Mouse (Mus musculus) midbrain, embryonic 14.5 days (tissue): ENCODE data around the gene Dido1. TPM values are rescaled to one million over a fixed set of nuclear protein-coding genes. Genes with fewer than 3 reads are reported as not detected.
"Not testable (repeated sequence)": the region's sequence is repeated elsewhere in the genome, so short reads cannot be mapped to it uniquely, and the experiment has no call there.

Source experiments
- ATAC-seq: fragments of 200-750 bp; cut with Nextera tagmentation; 2 replicates; pipeline ENCODE4 v1.8.0; 2017; ENCODE audit warnings: moderate number of reproducible peaks, moderate library complexity; ENCODE audit not compliant: low FRiP score, low TSS enrichment
- DNase-seq: peaks from one replicate; pipeline ENCODE4 v3.0.0-alpha.2; 2015
- H3K27ac ChIP-seq: fragments of 300-500 bp; sonication (generic); replicated peaks from 2 replicates; pipeline ENCODE4 v1.5.1; 2014; ENCODE audit warnings: mild to moderate bottlenecking, low read depth, low read length, moderate library complexity
- H3K27me3 ChIP-seq: fragments of 300-500 bp; sonication (generic); 2 replicates; pipeline ENCODE4 v1.6.1; 2014; ENCODE audit warnings: low read length, control low read depth, mixed read lengths; ENCODE audit not compliant: control insufficient read depth, insufficient read depth
- H3K36me3 ChIP-seq: fragments of 300-500 bp; sonication (generic); 2 replicates; pipeline ENCODE4 v1.6.1; 2014; ENCODE audit warnings: low read length, control low read depth; ENCODE audit not compliant: control insufficient read depth, insufficient read depth
- H3K4me1 ChIP-seq: fragments of 300-500 bp; sonication (generic); 2 replicates; pipeline ENCODE4 v1.6.1; 2014; ENCODE audit warnings: mild to moderate bottlenecking, antibody characterized with exemption, low read length, control low read depth; ENCODE audit not compliant: control insufficient read depth, insufficient read depth
- H3K4me2 ChIP-seq: fragments of 300-500 bp; sonication (generic); 2 replicates; pipeline ENCODE4 v1.6.1; 2014; ENCODE audit warnings: mild to moderate bottlenecking, low read length, moderate library complexity
- H3K4me3 ChIP-seq: fragments of 300-500 bp; sonication (generic); replicated peaks from 2 replicates; pipeline ENCODE4 v1.5.1; 2014; ENCODE audit warnings: low read depth, low read length
- H3K9ac ChIP-seq: fragments of 300-500 bp; sonication (generic); replicated peaks from 2 replicates; pipeline ENCODE4 v1.6.1; 2014; ENCODE audit warnings: mild to moderate bottlenecking, low read length, moderate library complexity
- H3K9me3 ChIP-seq: fragments of 300-500 bp; sonication (generic); 2 replicates; pipeline ENCODE4 v1.6.1; 2016; ENCODE audit warnings: low read length, control low read depth, mixed read lengths; ENCODE audit not compliant: control insufficient read depth
- WGBS: fragments of 180-500 bp; shearing (Covaris S2); extraction: QIAGEN DNeasy Blood & Tissue Kit; methylation state at CpG from one replicate; pipeline ENCODE4 v1.1.7; 2014; 5-methylcytosine and 5-hydroxymethylcytosine counted together
- polyA plus RNA-seq: library from polyadenylated mRNA; unstranded; fragments of >200 nt; fragmentation: Nextera tagmentation; extraction: Ambion mirVana; gene quantifications from 2 replicates; pipeline ENCODE4 v1.2.1, GENCODE M21; 2014

Dido1 gene
- polyA plus RNA-seq, 1 experiment from 2014 or later: 31.2 TPM

DNA sequence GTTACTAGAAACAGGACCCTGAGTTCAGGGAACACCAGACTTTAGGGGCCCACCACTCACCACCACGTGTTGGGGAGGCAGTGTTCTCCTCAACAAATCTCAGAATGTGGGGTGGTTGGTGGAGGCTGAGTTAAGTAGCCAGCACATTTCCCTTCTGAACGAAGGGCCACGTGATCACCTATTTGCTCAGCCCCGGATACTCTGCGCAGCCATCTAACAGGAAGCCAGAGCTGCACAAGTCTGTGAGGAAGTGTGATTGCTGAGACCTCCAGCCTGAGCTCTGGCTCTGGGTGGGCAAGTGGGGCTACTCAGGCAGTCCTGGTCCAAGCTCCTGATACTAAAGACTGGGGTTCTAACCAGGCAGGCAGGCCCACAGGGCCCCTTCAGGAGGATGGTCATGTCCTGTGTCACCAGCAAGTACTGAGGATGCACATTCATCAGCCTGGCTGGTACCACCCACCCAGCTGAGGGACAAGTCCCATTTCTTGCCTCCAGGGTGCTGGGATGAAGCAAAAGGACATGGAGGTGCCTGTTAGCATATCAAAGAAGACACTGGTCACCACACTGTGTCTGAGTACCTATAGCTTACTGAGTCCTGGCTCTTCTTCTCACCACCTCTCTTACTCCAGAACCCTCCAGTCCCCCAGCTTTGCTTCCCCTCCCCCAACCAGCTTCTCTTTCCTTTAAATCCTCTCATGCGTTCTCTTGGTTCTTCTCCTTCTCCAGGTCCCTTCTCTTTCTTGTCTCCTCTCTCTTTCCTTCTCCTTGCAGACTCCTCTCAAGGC lies 17.1 kb upstream of the Dido1 start:
- Histone ChIP-seq H3K4me3 (no peak overlapping the region), H3K27me3 (no peaks in the 10 kb centered on the region), H3K27ac (no peak overlapping the region), H3K4me2 (no peak overlapping the region), H3K4me1 (no peaks in the 10 kb centered on the region), H3K36me3 (peaks cover 26% of the 10 kb centered on the region), H3K9me3 (no peaks in the 10 kb centered on the region), H3K9ac (no peak overlapping the region)
- WGBS: 78% methylated on average over 6 of the region's 6 CpGs
- no peak for ATAC-seq
- DNase-seq: no peak

DNA sequence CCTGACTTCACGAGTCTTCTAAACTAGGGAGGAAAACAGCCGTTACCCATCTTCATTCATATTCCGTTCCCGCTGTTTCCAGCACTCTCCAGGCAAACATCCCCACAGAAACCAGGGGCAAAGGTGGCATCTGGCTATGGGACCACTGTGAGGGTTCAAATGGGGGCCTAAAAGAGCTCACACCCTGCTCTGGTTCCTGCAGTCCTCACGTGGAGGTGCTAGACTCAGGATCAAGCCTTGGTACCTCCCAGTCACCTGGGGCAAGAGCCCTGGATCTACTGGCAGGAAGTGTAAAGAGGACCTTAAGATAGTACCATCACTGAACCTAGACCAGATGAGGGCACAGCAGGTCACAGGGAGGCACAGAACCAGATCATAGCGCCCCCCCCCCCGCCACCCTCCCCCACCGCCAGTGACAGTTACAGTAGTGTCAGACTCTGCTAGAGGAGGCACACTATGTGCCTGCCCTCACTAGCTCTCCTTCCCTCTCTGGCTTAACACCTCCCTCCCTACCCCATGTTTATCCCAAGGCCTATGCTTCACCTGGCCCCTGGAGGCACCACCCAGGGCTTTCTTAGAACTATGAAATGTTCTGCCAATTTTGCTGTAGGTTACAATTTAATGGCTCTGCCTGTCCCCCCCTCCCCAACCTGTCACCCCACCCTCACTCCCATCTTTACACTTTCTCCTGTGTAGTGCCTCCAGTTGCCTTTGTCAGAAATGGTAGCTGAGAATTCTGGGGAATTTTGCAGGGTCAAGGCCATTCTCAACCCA lies 16.2 kb upstream of the Dido1 start:
- no peak overlapping the region for H3K27ac ChIP-seq
- H3K27me3 ChIP-seq: no peaks in the 10 kb centered on the region
- H3K4me2 ChIP-seq: no peak overlapping the region
- H3K9me3 ChIP-seq: no peaks in the 10 kb centered on the region
- no peak overlapping the region for H3K4me3 ChIP-seq
- H3K4me1 ChIP-seq: no peaks in the 10 kb centered on the region
- no peak overlapping the region for H3K9ac ChIP-seq
- ATAC-seq (no peak), DNase-seq (no peak)
- WGBS: 41% methylated on average over 8 of the region's 8 CpGs
- peaks cover 34% of the 10 kb centered on the region for H3K36me3 ChIP-seq

DNA sequence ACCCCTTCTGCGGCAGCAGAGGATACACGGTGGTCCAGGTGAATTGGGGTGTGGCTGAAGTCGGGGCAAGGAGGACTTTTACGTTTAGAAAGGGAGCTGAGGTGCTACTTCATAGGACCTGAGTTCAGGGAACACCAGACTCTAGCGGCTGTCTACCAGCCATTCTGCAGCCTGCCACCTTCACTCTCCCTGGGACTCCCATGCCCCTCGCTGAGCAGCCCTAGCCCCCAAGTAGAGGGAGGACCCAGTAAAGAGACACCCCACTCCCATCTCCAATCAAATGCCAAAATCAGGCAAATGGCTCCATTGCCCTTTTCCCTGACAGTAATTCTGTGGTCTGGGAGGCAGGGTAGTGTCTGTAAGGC lies 15.6 kb upstream of the Dido1 start:
- ATAC-seq (no peak), DNase-seq (no peak)
- Histone ChIP-seq H3K4me1 (no peaks in the 10 kb centered on the region), H3K27me3 (no peaks in the 10 kb centered on the region), H3K4me2 (no peak overlapping the region), H3K4me3 (no peak overlapping the region), H3K27ac (no peak overlapping the region), H3K9me3 (no peaks in the 10 kb centered on the region), H3K36me3 (peaks cover 40% of the 10 kb centered on the region), H3K9ac (no peak overlapping the region)
- WGBS: 7% methylated on average over 6 of the region's 6 CpGs

DNA sequence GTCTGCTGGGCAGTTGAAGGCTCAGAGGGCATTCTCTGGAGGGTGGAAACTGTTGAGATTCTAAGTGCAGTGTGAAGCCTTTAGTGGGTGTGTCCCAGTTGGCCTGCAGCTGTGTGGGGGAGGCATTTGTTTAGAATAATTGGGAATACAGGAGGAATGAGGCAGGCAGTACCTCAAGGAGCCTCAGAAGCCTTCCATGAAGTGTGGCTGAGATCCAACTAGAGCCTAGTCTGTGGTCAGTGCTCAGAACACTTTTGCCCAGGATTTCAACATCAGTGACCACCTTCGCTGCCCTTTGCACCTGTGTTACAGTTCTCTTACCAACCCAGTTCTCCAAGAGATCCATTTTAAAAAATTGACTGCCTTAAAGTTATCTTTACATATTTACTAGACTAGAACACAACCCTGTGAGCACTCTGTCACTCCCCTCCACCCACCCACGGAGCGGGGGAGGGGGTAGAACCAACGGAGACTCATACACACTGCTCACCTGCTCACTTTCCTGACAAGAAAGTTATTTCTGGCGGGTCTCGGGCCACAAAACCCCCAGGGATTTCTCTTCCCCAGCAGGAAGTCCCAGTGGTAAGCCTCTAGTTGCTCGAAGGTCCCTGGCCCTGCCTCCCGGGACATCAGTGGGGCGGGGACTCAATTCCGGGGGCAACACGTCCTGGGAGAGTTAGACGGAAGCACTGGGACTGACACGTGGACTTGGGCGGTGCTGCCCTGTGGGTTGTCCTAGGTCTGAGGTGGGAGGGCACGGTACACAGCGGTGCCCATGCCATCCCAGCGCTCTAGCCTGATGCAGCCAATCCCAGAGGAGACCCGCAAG lies 15.0 kb upstream of the Dido1 start, which contains the start of gene Slc17a9:
Gene Slc17a9, plus strand, starts transcription at position 679 of the 829 bp plus-strand sequence.
- no peak within 1 kb of the TSS for H3K4me3 ChIP-seq
- WGBS: 5% methylated on average over 18 of the region's 18 CpGs
- H3K4me1 ChIP-seq: no peaks in the 10 kb centered on the region
- H3K4me2 ChIP-seq: no peak within 1 kb of the TSS
- H3K36me3 ChIP-seq: peaks cover 46% of the 10 kb centered on the region
- no peaks in the 10 kb centered on the region for H3K27me3 ChIP-seq
- no peak within 1 kb of the TSS for H3K9ac ChIP-seq
- no peak for DNase-seq
- H3K9me3 ChIP-seq: no peaks in the 10 kb centered on the region
- ATAC-seq: no peak
- H3K27ac ChIP-seq: no peak within 1 kb of the TSS

DNA sequence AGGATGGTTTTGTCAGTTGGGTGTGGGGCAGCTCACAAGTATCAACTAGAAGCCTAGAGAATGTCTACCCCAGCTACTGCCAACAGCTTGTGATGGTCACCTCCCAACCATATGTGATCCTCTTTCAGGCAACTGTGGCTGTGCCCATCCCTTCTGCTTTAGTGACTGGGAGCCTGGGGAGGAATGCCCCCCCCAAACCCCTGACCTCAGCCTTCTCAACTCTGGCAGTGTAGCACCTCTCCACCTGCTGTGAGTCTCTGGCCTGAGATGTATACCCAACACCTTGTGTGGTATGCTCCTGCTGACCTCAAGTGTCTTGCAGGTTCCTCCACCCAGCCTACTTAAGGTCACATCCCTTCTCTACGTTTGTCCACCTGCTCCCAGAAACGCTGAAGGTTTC lies 14.1 kb upstream of the Dido1 start:
- no peak overlapping the region for H3K4me2 ChIP-seq
- no peaks in the 10 kb centered on the region for H3K9me3 ChIP-seq
- 71% methylated on average over 2 of the region's 2 CpGs for WGBS
- no peak for DNase-seq
- no peak overlapping the region for H3K9ac ChIP-seq
- no peak for ATAC-seq
- H3K4me3 ChIP-seq: no peak overlapping the region
- peaks cover 54% of the 10 kb centered on the region for H3K36me3 ChIP-seq
- H3K27ac ChIP-seq: no peak overlapping the region
- H3K4me1 ChIP-seq: no peaks in the 10 kb centered on the region
- no peaks in the 10 kb centered on the region for H3K27me3 ChIP-seq

DNA sequence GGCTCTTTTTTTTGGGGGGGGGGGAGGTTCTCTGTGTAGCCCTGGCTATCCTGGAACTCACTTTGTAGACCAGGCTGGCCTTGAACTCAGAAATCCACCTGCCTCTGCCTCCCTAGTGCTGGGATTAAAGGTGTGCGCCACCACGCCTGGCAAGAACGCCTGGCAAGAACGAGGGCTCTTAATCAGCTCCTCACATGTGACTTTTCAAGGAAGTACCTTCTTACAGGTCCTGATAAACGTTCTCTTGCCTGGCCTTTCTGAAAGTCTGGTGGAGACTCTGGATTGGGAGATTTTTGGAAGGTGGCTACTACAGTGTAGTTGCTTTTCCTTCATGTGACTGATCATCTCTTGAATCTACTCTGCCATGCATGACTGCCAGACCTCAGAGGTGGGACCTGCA lies 12.9 kb upstream of the Dido1 start:
- ATAC-seq, H3K9me3 ChIP-seq, H3K4me2 ChIP-seq, H3K4me3 ChIP-seq, H3K27ac ChIP-seq, H3K27me3 ChIP-seq, DNase-seq, H3K4me1 ChIP-seq, H3K9ac ChIP-seq: not testable (repeated sequence)
- peaks cover 64% of the 10 kb centered on the region for H3K36me3 ChIP-seq
- 91% methylated on average over 5 of the region's 5 CpGs for WGBS

DNA sequence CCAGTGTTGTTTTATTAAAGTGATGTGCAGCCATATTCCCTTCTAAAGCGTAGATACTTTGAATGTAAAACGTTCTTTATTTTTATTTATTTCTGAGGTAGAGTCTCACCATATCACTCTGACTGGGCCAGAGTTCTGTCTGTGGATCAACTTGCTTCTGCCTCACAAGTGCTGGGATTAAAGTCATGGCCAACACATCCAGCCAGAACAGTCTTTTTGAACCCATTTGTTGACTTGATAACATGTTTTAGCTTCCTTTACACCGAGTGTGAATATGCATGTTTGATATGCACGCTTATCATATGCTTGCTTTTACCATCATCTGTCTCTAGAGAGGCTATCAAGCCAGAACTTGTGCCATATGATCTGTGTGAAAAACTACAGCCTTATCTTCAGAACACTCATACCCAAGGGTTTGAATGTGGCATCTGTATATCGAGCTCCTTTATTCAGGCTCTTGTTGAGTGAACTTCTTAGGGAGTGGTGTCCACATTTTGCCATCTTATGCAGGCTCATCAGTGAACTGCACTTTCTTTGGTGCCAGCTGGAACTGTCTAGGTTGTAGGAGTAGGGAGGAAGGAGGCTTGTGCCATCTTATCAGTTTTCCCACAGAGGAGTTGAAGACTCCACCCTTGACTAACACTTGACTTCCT lies 2.4 kb upstream of the Dido1 start:
- DNase-seq: no peak
- Histone ChIP-seq H3K4me1 (peaks cover 20% of the 10 kb centered on the region), H3K4me3 (no peak overlapping the region), H3K27ac (no peak overlapping the region), H3K9ac (no peak overlapping the region), H3K36me3 (peaks cover 27% of the 10 kb centered on the region), H3K4me2 (no peak overlapping the region), H3K27me3 (no peaks in the 10 kb centered on the region), H3K9me3 (no peaks in the 10 kb centered on the region)
- 94% methylated on average over 5 of the region's 5 CpGs for WGBS
- ATAC-seq: no peak

DNA sequence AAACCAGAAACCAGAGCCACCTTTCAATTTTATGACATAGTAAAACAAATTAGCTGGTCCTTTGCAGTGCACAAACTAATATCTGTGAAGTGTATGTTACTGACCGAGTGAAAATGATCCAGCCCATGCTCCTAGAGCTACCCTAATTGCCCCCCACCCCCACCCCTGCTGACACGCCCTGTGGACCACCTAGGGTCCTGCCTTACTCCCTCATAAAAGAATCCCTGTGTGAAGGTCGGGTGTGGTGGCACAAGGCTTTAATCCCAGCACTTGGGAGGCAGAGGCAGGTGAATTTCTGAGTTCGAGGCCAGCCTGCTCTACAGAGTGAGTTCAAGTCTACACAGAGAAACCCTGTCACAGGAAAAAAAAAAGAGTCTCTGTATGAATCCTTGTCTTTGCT lies 1.7 kb upstream of the Dido1 start:
- H3K36me3 ChIP-seq: peaks cover 20% of the 10 kb centered on the region
- H3K4me2 ChIP-seq: peak overlapping the region; percentile 88
- H3K27ac ChIP-seq: no peak overlapping the region
- no peaks in the 10 kb centered on the region for H3K27me3 ChIP-seq
- H3K4me3 ChIP-seq: peak overlapping the region; percentile 99
- H3K9ac ChIP-seq: peak overlapping the region; percentile 98; the same call in 1 of the 2 replicates
- 75% methylated on average over 4 of the region's 4 CpGs for WGBS
- H3K9me3 ChIP-seq: no peaks in the 10 kb centered on the region
- ATAC-seq: no peak
- DNase-seq: no peak
- peaks cover 20% of the 10 kb centered on the region for H3K4me1 ChIP-seq
